Mouse (Mus musculus) embryonic facial prominence, embryonic 11.5 days (tissue): ENCODE measurements around the gene Syngap1. TPM values are rescaled to one million over a fixed set of nuclear protein-coding genes. Genes with fewer than 3 reads are reported as not detected.

ENCODE experiments used
- ATAC-seq: fragments of 200-750 bp; cut with Nextera tagmentation; replicated peaks from 2 replicates; pipeline ENCODE4 v1.8.0; 2017; ENCODE audit warnings: low read depth; ENCODE audit not compliant: insufficient number of reproducible peaks, low FRiP score, low TSS enrichment
- DNase-seq: peaks from one replicate; pipeline ENCODE4 v3.0.0-alpha.2; 2015; ENCODE audit warnings: low spot score
- H3K27ac ChIP-seq: fragments of 300-500 bp; sonication (generic); replicated peaks from 2 replicates; pipeline ENCODE4 v1.5.1; 2014; ENCODE audit warnings: mild to moderate bottlenecking, low read depth, low read length, control low read depth
- H3K27me3 ChIP-seq: fragments of 300-500 bp; sonication (generic); 2 replicates; pipeline ENCODE4 v1.6.1; 2014; ENCODE audit warnings: mild to moderate bottlenecking, low read length, moderate library complexity, mixed read lengths; ENCODE audit not compliant: control insufficient read depth, insufficient read depth
- H3K36me3 ChIP-seq: fragments of 300-500 bp; sonication (generic); replicated peaks from 2 replicates; pipeline ENCODE4 v1.6.1; 2014; ENCODE audit warnings: low read depth, mild to moderate bottlenecking, low read length, moderate library complexity, mixed read lengths; ENCODE audit not compliant: control insufficient read depth, insufficient read depth
- H3K4me1 ChIP-seq: fragments of 300-500 bp; sonication (generic); 2 replicates; pipeline ENCODE4 v1.6.1; 2014; ENCODE audit warnings: low read length, mixed read lengths; ENCODE audit not compliant: control insufficient read depth, insufficient read depth
- H3K4me2 ChIP-seq: fragments of 300-500 bp; sonication (generic); 2 replicates; pipeline ENCODE4 v1.6.1; 2014; ENCODE audit warnings: low read depth, mild to moderate bottlenecking, control low read depth, low read length, moderate library complexity
- H3K4me3 ChIP-seq: fragments of 300-500 bp; sonication (generic); 2 replicates; pipeline ENCODE4 v1.5.1; 2014; ENCODE audit warnings: low read depth, low read length, control low read depth
- H3K9ac ChIP-seq: fragments of 300-500 bp; sonication (generic); replicated peaks from 2 replicates; pipeline ENCODE4 v1.6.1; 2014; ENCODE audit warnings: mild to moderate bottlenecking, control low read depth, low read length
- H3K9me3 ChIP-seq: fragments of 300-500 bp; sonication (generic); replicated peaks from 2 replicates; pipeline ENCODE4 v1.6.1; 2016; ENCODE audit warnings: mild to moderate bottlenecking, low read length, inconsistent platforms, mixed read lengths; ENCODE audit not compliant: control insufficient read depth
- WGBS: fragments of 180-500 bp; shearing (Covaris S2); extraction: QIAGEN DNeasy Blood & Tissue Kit; methylation state at CpG from one replicate; pipeline ENCODE4 v1.1.7; 2014; 5-methylcytosine and 5-hydroxymethylcytosine counted together
- polyA plus RNA-seq: library from polyadenylated mRNA; unstranded; fragments of >200 nt; fragmentation: Nextera tagmentation; extraction: Ambion mirVana; gene quantifications from 2 replicates; pipeline ENCODE4 v1.2.1, GENCODE M21; 2014

Syngap1 gene
- polyA plus RNA-seq, 1 experiment from 2014 or later: 2.8 TPM

GRCm38 (mm10) chr17:26967477-26967876 is 26.4 kb downstream of the Syngap1 start:
- no peak overlapping the region for H3K27ac ChIP-seq
- DNase-seq: no peak
- no peak overlapping the region for H3K4me3 ChIP-seq
- no peaks in the 10 kb centered on the region for H3K9me3 ChIP-seq
- no peak for ATAC-seq
- no peaks in the 10 kb centered on the region for H3K27me3 ChIP-seq
- H3K4me1 ChIP-seq: peaks cover 6% of the 10 kb centered on the region; the same call in 1 of the 2 replicates
- H3K9ac ChIP-seq: no peak overlapping the region
- peaks cover 2% of the 10 kb centered on the region for H3K36me3 ChIP-seq
- no peak overlapping the region for H3K4me2 ChIP-seq
- WGBS: 93% methylated on average over 6 of the region's 6 CpGs

- 82% methylated on average over 6 of the region's 6 CpGs for WGBS
- no peak overlapping the region for H3K9ac ChIP-seq
- H3K27ac ChIP-seq: no peak overlapping the region
- no peak overlapping the region for H3K4me2 ChIP-seq
- peaks cover 6% of the 10 kb centered on the region; the same call in 1 of the 2 replicates for H3K4me1 ChIP-seq
- DNase-seq: no peak
- peaks cover 2% of the 10 kb centered on the region for H3K36me3 ChIP-seq
- H3K9me3 ChIP-seq: no peaks in the 10 kb centered on the region
- no peak for ATAC-seq
- no peak overlapping the region for H3K4me3 ChIP-seq
- no peaks in the 10 kb centered on the region for H3K27me3 ChIP-seq
Observed at GRCm38 (mm10) chr17:26968200-26968611, 27.2 kb downstream of the Syngap1 start.

GRCm38 (mm10) chr17:26969257-26969656 is 28.2 kb downstream of the Syngap1 start:
- H3K36me3 ChIP-seq: peaks cover 2% of the 10 kb centered on the region
- no peak overlapping the region for H3K4me2 ChIP-seq
- ATAC-seq: no peak
- no peaks in the 10 kb centered on the region for H3K9me3 ChIP-seq
- 86% methylated on average over 6 of the region's 6 CpGs for WGBS
- no peaks in the 10 kb centered on the region for H3K27me3 ChIP-seq
- peaks cover 10% of the 10 kb centered on the region; the same call in 1 of the 2 replicates for H3K4me1 ChIP-seq
- DNase-seq: no peak
- no peak overlapping the region for H3K4me3 ChIP-seq
- no peak overlapping the region for H3K9ac ChIP-seq
- H3K27ac ChIP-seq: no peak overlapping the region

- H3K9me3 ChIP-seq: no peaks in the 10 kb centered on the region
- H3K27ac ChIP-seq: no peak overlapping the region
- 71% methylated on average over 7 of the region's 12 CpGs for WGBS
- no peaks in the 10 kb centered on the region for H3K27me3 ChIP-seq
- H3K9ac ChIP-seq: no peak overlapping the region
- H3K4me1 ChIP-seq: peaks cover 10% of the 10 kb centered on the region; the same call in 1 of the 2 replicates
- no peak overlapping the region for H3K4me3 ChIP-seq
- peaks cover 2% of the 10 kb centered on the region for H3K36me3 ChIP-seq
- H3K4me2 ChIP-seq: no peak overlapping the region
- ATAC-seq (no peak), DNase-seq (no peak)
Observed at GRCm38 (mm10) chr17:26970221-26970620, 29.2 kb downstream of the Syngap1 start.

GRCm38 (mm10) chr17:26971247-26971905 is 30.3 kb downstream of the Syngap1 start:
- WGBS: 40% methylated on average over 6 of the region's 8 CpGs

GRCm38 (mm10) chr17:26972107-26972506 is 31.1 kb downstream of the Syngap1 start:
- Histone ChIP-seq H3K4me3 (peak overlapping the region; percentile 83), H3K4me2 (peak overlapping the region; percentile 80), H3K27ac (no peak overlapping the region; the same call in 1 of the 2 replicates), H3K36me3 (peaks cover 7% of the 10 kb centered on the region), H3K9me3 (no peaks in the 10 kb centered on the region), H3K27me3 (no peaks in the 10 kb centered on the region), H3K4me1 (peaks cover 10% of the 10 kb centered on the region; the same call in 1 of the 2 replicates), H3K9ac (peak overlapping the region; percentile 81)
- WGBS: 5% methylated on average over 3 of the region's 3 CpGs
- ATAC-seq: no peak
- DNase-seq: no peak

More at GRCm38 (mm10) chr17:26971247-26971905, 30.3 kb downstream of the Syngap1 start:
- peak overlapping the region; percentile 3 for H3K4me2 ChIP-seq
- H3K4me3 ChIP-seq: no peak overlapping the region
- no peak overlapping the region for H3K27ac ChIP-seq
- ATAC-seq (no peak), DNase-seq (no peak)
- H3K4me1 ChIP-seq: peaks cover 10% of the 10 kb centered on the region; the same call in 1 of the 2 replicates
- H3K9me3 ChIP-seq: no peaks in the 10 kb centered on the region
- peak overlapping the region; percentile 10; the same call in 1 of the 2 replicates for H3K9ac ChIP-seq
- H3K27me3 ChIP-seq: no peaks in the 10 kb centered on the region
- H3K36me3 ChIP-seq: peaks cover 8% of the 10 kb centered on the region

GRCm38 (mm10) chr17:26972703-26973574 is 31.9 kb downstream of the Syngap1 start, which contains the start of gene Zbtb9:
Zbtb9 (plus strand) TSS chr17:26973167.
- Histone ChIP-seq H3K27me3 (no peaks in the 10 kb centered on the region), H3K36me3 (peaks cover 11% of the 10 kb centered on the region), H3K27ac (peak within 1 kb of the TSS; percentile 78), H3K9ac (peak within 1 kb of the TSS; percentile 81), H3K4me2 (peak within 1 kb of the TSS; percentile 80), H3K4me1 (peaks cover 10% of the 10 kb centered on the region; the same call in 1 of the 2 replicates), H3K9me3 (no peaks in the 10 kb centered on the region), H3K4me3 (peak within 1 kb of the TSS; percentile 83)
- peak; percentile 99 for ATAC-seq
- peak; percentile 97 for DNase-seq
- WGBS: under 1% methylated on average over 75 of the region's 75 CpGs
